Mouse (Mus musculus) embryonic facial prominence, embryonic 11.5 days (tissue): ENCODE measurements at regions not wholly inside any gene's neighbourhood (a gene's known extent, or its start where the extent isn't known, plus 50 kb on each side); places are given as distances from the start of the nearest gene placed in this dataset.

Source experiments
- ATAC-seq: fragments of 200-750 bp; cut with Nextera tagmentation; replicated peaks from 2 replicates; pipeline ENCODE4 v1.8.0; 2017; ENCODE audit warnings: low read depth; ENCODE audit not compliant: insufficient number of reproducible peaks, low FRiP score, low TSS enrichment
- DNase-seq: peaks from one replicate; pipeline ENCODE4 v3.0.0-alpha.2; 2015; ENCODE audit warnings: low spot score
- H3K27ac ChIP-seq: fragments of 300-500 bp; sonication (generic); replicated peaks from 2 replicates; pipeline ENCODE4 v1.5.1; 2014; ENCODE audit warnings: mild to moderate bottlenecking, low read depth, low read length, control low read depth
- H3K27me3 ChIP-seq: fragments of 300-500 bp; sonication (generic); 2 replicates; pipeline ENCODE4 v1.6.1; 2014; ENCODE audit warnings: mild to moderate bottlenecking, low read length, moderate library complexity, mixed read lengths; ENCODE audit not compliant: control insufficient read depth, insufficient read depth
- H3K36me3 ChIP-seq: fragments of 300-500 bp; sonication (generic); replicated peaks from 2 replicates; pipeline ENCODE4 v1.6.1; 2014; ENCODE audit warnings: low read depth, mild to moderate bottlenecking, low read length, moderate library complexity, mixed read lengths; ENCODE audit not compliant: control insufficient read depth, insufficient read depth
- H3K4me1 ChIP-seq: fragments of 300-500 bp; sonication (generic); 2 replicates; pipeline ENCODE4 v1.6.1; 2014; ENCODE audit warnings: low read length, mixed read lengths; ENCODE audit not compliant: control insufficient read depth, insufficient read depth
- H3K4me2 ChIP-seq: fragments of 300-500 bp; sonication (generic); 2 replicates; pipeline ENCODE4 v1.6.1; 2014; ENCODE audit warnings: low read depth, mild to moderate bottlenecking, control low read depth, low read length, moderate library complexity
- H3K4me3 ChIP-seq: fragments of 300-500 bp; sonication (generic); 2 replicates; pipeline ENCODE4 v1.5.1; 2014; ENCODE audit warnings: low read depth, low read length, control low read depth
- H3K9ac ChIP-seq: fragments of 300-500 bp; sonication (generic); replicated peaks from 2 replicates; pipeline ENCODE4 v1.6.1; 2014; ENCODE audit warnings: mild to moderate bottlenecking, control low read depth, low read length
- H3K9me3 ChIP-seq: fragments of 300-500 bp; sonication (generic); replicated peaks from 2 replicates; pipeline ENCODE4 v1.6.1; 2016; ENCODE audit warnings: mild to moderate bottlenecking, low read length, inconsistent platforms, mixed read lengths; ENCODE audit not compliant: control insufficient read depth
- WGBS: fragments of 180-500 bp; shearing (Covaris S2); extraction: QIAGEN DNeasy Blood & Tissue Kit; methylation state at CpG from one replicate; pipeline ENCODE4 v1.1.7; 2014; 5-methylcytosine and 5-hydroxymethylcytosine counted together

DNA sequence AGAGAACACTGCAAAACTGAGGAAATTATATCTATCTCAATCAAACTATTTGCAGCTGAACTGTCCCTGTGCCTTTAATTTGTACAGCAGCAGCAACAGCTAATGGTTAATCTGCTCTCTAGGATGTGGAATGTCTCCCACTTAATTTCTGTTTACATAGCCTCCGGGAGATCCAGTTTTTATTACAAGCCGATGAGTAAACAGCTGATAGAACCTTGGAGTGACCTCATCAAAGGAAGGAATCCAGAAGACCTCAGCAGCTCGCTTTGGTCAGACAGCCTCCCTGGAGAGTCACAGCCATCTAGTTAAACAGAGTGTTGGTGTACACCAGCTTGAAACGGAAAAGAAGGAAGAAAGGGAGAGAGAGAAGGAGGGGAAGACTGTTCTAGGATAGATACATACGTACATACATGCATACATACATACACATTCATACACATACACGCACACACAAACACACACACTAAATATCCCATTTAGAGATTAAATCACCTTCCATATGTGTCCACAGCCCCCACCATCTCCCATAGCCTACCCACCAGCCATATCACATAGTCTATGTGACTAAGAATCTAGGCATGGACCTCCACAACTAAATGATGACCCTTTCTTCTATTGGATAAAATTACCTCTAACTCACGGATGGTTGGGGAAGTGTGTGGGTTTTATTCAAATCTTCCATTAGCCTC, 129.1 kb downstream of the 1190002N15Rik start:
- Histone ChIP-seq H3K36me3 (no peaks in the 10 kb centered on the region), H3K4me1 (no peaks in the 10 kb centered on the region), H3K4me3 (no peak overlapping the region), H3K4me2 (no peak overlapping the region), H3K27ac (no peak overlapping the region), H3K9ac (no peak overlapping the region), H3K9me3 (no peaks in the 10 kb centered on the region), H3K27me3 (no peaks in the 10 kb centered on the region)
- DNase-seq = peak; percentile 11
- ATAC-seq = no peak
- 40% methylated on average over 7 of the region's 7 CpGs for WGBS

DNA sequence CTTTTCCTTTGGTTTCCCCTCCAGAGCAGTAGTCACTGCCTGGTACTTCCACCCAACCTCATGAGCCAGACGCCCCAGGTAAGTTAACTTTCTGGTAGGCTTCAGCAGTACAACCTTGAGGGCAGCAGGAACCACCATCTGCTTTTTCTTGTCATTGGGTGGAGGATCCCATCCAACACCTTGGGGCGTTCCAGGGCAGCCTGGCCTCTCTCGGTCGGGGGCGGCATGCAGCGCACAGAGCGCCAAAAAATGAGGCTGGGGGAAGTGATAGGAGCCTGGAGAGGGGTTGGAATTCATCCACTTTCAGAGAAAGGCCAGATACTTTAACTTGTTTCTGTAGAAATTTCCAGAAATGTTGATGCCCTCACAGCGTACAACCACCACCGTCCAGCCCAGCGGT, 130.2 kb downstream of the 1190002N15Rik start:
- no peak overlapping the region for H3K4me3 ChIP-seq
- DNase-seq = no peak
- 94% methylated on average over 10 of the region's 10 CpGs for WGBS
- H3K9me3 ChIP-seq = no peaks in the 10 kb centered on the region
- H3K4me1 ChIP-seq = no peaks in the 10 kb centered on the region
- no peaks in the 10 kb centered on the region for H3K36me3 ChIP-seq
- H3K27ac ChIP-seq = no peak overlapping the region
- H3K9ac ChIP-seq = no peak overlapping the region
- no peaks in the 10 kb centered on the region for H3K27me3 ChIP-seq
- no peak overlapping the region for H3K4me2 ChIP-seq
- ATAC-seq = no peak

GRCm38 (mm10) chr9:94404551-94404950, 133.3 kb downstream of the 1190002N15Rik start:
- H3K9me3 ChIP-seq = no peaks in the 10 kb centered on the region
- ATAC-seq (no peak), DNase-seq (no peak)
- H3K4me2 ChIP-seq = no peak overlapping the region
- no peak overlapping the region for H3K9ac ChIP-seq
- no peak overlapping the region for H3K4me3 ChIP-seq
- H3K4me1 ChIP-seq = no peaks in the 10 kb centered on the region
- WGBS = 74% methylated on average over 6 of the region's 6 CpGs
- H3K36me3 ChIP-seq = no peaks in the 10 kb centered on the region
- no peak overlapping the region for H3K27ac ChIP-seq
- H3K27me3 ChIP-seq = no peaks in the 10 kb centered on the region

DNA sequence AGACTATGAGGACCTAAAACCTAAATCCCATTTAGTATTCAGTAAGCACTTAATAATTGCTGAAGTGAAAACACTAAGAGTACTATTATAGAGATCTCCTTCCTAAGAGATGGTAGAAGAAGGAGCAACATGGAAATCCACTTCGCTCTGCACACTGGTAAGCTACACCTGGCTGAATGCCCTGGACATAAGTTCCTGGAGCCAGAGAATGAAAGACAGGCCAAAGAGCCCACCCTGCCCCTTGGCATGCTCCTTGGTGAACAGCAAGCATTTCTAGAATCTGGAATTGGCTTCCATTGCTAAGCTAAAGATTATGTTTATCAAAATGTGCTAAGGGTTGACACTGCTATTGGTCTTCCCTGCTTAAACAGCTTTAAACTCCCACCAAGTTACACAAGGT, 137.3 kb downstream of the 1190002N15Rik start:
- no peak overlapping the region for H3K4me2 ChIP-seq

DNA sequence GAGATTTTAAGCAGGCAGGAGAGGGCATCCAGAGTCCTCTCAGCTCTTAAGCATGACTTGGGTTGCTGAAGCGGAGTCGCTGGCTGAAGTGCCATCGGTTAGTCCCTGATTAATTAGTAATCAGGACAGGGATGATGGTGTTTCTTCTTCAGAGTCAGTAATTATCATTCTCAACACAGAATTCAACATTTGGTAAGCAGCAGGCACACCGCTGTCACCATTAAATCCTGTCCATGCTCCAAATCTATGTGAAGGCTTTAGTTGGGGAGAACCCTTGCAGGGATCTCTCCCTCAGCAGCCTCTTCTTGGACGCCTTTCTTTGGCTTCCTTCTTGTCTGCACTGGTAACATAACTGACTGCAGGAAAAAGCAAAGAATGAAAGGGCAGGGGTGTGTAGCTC, 142.7 kb downstream of the 1190002N15Rik start:
- Histone ChIP-seq H3K27me3 (no peaks in the 10 kb centered on the region), H3K4me1 (no peaks in the 10 kb centered on the region), H3K9ac (no peak overlapping the region), H3K4me2 (no peak overlapping the region), H3K4me3 (no peak overlapping the region), H3K9me3 (no peaks in the 10 kb centered on the region), H3K36me3 (no peaks in the 10 kb centered on the region), H3K27ac (no peak overlapping the region)
- DNase-seq (no peak), ATAC-seq (no peak)
- WGBS = 78% methylated on average over 5 of the region's 5 CpGs

More for the DNA sequence above, 137.3 kb downstream of the 1190002N15Rik start:
- ATAC-seq (no peak), DNase-seq (no peak)
- Histone ChIP-seq H3K9me3 (no peaks in the 10 kb centered on the region), H3K9ac (no peak overlapping the region), H3K4me3 (no peak overlapping the region), H3K27ac (no peak overlapping the region), H3K36me3 (no peaks in the 10 kb centered on the region), H3K4me1 (no peaks in the 10 kb centered on the region), H3K27me3 (no peaks in the 10 kb centered on the region)
- whole genome bisulfite sequencing = 90% methylated on average over 1 of the region's 1 CpGs

DNA sequence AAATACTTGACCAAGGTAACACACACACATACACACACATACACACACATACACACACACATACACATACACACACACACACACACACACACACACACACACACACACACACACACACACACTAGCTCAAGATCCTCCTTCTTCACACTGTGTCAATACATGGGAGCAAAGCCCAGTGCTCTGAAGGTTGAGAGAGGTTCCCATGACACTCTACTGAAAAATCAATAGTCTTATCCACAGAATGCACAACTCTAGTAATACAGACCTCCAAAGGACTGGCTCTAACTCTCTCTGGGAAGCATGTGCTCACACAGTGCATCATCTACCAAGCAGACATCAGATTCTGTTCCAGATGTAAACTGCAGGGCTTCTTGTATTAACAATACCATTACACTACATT, 151.7 kb downstream of the 1190002N15Rik start:
- Histone ChIP-seq H3K4me3 (no peak overlapping the region), H3K4me2 (no peak overlapping the region), H3K9ac (no peak overlapping the region), H3K9me3 (no peaks in the 10 kb centered on the region), H3K36me3 (no peaks in the 10 kb centered on the region), H3K27ac (no peak overlapping the region), H3K4me1 (no peaks in the 10 kb centered on the region), H3K27me3 (no peaks in the 10 kb centered on the region)
- ATAC-seq (no peak), DNase-seq (no peak)

DNA sequence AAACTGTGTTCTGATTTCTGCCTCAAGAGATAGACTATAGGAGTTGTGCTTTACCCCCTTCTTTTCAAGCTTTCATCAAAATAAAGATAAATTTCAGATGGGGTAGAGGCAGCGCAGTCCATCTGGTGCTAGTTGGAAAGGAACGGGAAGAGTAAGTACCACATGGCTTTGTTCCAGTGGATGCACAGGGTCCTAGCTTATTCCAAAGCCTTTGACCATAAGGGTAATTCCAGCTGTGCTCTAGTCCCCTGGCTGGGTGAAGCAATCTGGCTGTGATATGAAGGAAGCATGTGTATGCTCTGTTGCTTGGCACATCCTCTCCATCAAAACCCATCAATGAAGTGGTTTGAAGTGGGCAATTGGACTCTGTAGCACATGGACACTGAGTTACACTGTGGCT, 155.6 kb downstream of the 1190002N15Rik start:
- no peaks in the 10 kb centered on the region for H3K4me1 ChIP-seq
- 83% methylated on average over 2 of the region's 2 CpGs for WGBS
- H3K36me3 ChIP-seq = no peaks in the 10 kb centered on the region
- H3K9ac ChIP-seq = no peak overlapping the region
- DNase-seq = no peak
- H3K27ac ChIP-seq = no peak overlapping the region
- H3K4me3 ChIP-seq = no peak overlapping the region
- no peaks in the 10 kb centered on the region for H3K27me3 ChIP-seq
- no peak overlapping the region for H3K4me2 ChIP-seq
- no peaks in the 10 kb centered on the region for H3K9me3 ChIP-seq
- no peak for ATAC-seq

DNA sequence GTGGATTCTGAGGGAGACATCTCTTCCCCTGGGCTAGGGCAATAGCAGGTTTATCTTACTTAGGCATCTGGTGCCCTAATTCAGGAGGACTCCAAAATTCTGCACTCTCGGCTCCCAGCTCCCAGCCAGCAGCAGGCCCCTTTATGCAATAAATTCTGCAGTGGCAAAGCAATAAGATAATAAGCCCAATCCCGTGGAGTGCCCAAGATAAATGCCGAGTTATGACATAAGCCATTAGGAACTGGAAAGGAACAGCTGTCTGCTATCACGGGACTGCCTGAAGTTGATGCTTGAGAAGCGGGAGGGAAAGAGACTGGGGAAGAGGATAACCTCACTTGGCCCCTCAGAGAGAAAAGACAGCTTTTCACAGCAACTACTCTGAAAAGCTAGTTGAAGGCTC, 159.0 kb downstream of the 1190002N15Rik start:
- Histone ChIP-seq H3K4me3 (no peak overlapping the region), H3K4me2 (no peak overlapping the region), H3K4me1 (no peaks in the 10 kb centered on the region), H3K36me3 (no peaks in the 10 kb centered on the region), H3K9ac (no peak overlapping the region), H3K27ac (no peak overlapping the region), H3K27me3 (no peaks in the 10 kb centered on the region), H3K9me3 (no peaks in the 10 kb centered on the region)
- ATAC-seq = 0 out of 2 replicates have a peak, but pooled peaks have one; percentile 9
- DNase-seq = no peak
- WGBS = 52% methylated on average over 5 of the region's 5 CpGs
